In the genomic region with DNA sequence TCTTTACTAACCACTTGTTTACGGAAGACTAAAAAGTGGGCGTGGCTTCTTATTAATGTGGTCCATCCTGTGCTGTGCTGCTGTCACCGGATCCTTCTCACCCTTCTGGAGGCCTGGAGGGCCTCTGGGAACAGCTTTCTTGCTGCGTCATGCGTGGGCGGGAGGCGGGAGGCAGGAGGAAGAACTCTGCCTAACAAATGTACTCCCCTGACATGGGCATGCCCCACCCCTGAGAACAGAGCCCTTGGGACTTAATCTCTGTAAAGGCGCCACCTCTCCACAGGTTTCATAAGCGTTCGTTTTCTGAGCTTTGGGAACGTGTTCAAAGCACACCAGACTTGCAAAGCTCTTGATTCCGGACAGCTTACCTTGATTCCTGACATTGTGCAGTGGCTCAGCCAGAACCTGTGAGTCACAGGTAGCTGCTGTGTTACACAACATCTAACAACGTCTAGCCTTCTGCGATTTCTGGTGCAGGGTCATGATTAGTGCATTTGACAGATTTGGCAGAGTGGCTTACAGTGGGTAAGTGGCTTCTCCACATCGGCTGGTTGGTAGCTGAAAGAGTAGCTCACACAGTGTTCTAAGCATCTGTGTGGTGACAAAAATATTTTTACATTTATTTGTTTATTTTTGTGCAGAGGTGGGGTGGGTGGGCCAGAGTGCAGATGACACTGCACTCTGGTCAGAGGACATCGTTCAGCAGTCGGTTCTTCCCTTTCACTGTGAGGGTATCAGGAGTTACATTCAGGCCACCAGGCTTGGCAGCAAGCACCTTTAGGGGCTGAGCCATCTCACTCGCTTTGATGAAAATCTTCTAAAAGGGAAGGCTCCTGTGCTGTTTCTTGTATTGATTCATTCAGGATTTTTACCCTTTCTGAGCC, we compare ENCODE assay signal across 8 mouse cellular contexts. TPM values are rescaled to one million over a fixed set of nuclear protein-coding genes. Genes with fewer than 3 reads are reported as not detected.
DNase-seq lines count a peak whose midpoint lies in the region; ATAC-seq and TF ChIP-seq lines count a peak whose summit lies in the region.
"Had no signal": no experiment of that assay in that cellular context is flagged by ENCODE, and none has a peak within 500 bp of the region (broad histone marks: within the 10 kb centered on the region; RNA-seq: fewer than 3 reads in every experiment).

No protein-coding gene starts in this region.

- H3K36me3 ChIP-seq in E14TG2a.4 (ENCODE audit: insufficient read depth, low read length): no peaks in the 10 kb centered on the region
- no peaks in the 10 kb centered on the region for H3K36me3 ChIP-seq in lung, embryonic 15.5 days
- H3K36me3 ChIP-seq: hindbrain, embryonic 15.5 days had no signal

- H3K4me1 ChIP-seq in E14TG2a.4 (replicated peaks; ENCODE audit: low read depth, low read length): peaks cover 34% of the 10 kb centered on the region
- H3K4me1 ChIP-seq in lung, embryonic 15.5 days: no peaks in the 10 kb centered on the region
- H3K4me1 ChIP-seq: hindbrain, embryonic 15.5 days had no signal

- H3K4me3 ChIP-seq in E14TG2a.4 (replicated peaks; ENCODE audit: low read length): peak overlapping the region; percentile 49
- H3K4me3 ChIP-seq in lung, embryonic 15.5 days: no peak overlapping the region
- H3K4me3 ChIP-seq: hindbrain, embryonic 15.5 days had no signal

- ATAC-seq in lung, embryonic 15.5 days (ENCODE audit: borderline replicate concordance, extremely low read depth, low FRiP score, low TSS enrichment): no peak
- no peak for ATAC-seq in megakaryocyte-erythroid progenitor cell, adult 5-6 weeks (replicated peaks; ENCODE audit: low FRiP score, low TSS enrichment, poor library complexity, severe bottlenecking)

- H3K9me3 ChIP-seq in E14TG2a.4 (ENCODE audit: low read length): no peaks in the 10 kb centered on the region
- no peaks in the 10 kb centered on the region for H3K9me3 ChIP-seq in lung, embryonic 15.5 days
- H3K9me3 ChIP-seq: hindbrain, embryonic 15.5 days had no signal

- H3K27me3 ChIP-seq in E14TG2a.4 (ENCODE audit: insufficient read depth, low read length): no peaks in the 10 kb centered on the region
- no peaks in the 10 kb centered on the region for H3K27me3 ChIP-seq in lung, embryonic 15.5 days
- H3K27me3 ChIP-seq: hindbrain, embryonic 15.5 days had no signal

- no peak overlapping the region for H3K27ac ChIP-seq in lung, embryonic 15.5 days
- H3K27ac ChIP-seq: hindbrain, embryonic 15.5 days had no signal

- no peak for TF ChIP-seq CTCF in E14TG2a.4 (conservative IDR thresholded peaks at IDR 0.05; ENCODE audit: low read length)

- DNase-seq in R1 (ENCODE audit: low read depth, low spot score): peak; percentile 94
- peak; percentile 28 to 47 for DNase-seq in heart, adult 9 months (ENCODE audit: low spot score in 2 of 2)
- no peak for DNase-seq in T-cell, adult 2 months (ENCODE audit: low spot score)
- DNase-seq in frontal cortex, postnatal 14 days (ENCODE audit: low spot score in 2 of 2): no peak

- peak overlapping the region; percentile 7; the same call in 1 of the 2 replicates for H3K4me2 ChIP-seq in lung, embryonic 15.5 days
- H3K4me2 ChIP-seq: hindbrain, embryonic 15.5 days had no signal

- 41% methylated on average over 18 of the region's 18 CpGs for WGBS in lung, embryonic 15.5 days

- no peak overlapping the region for H3K9ac ChIP-seq in lung, embryonic 15.5 days
- H3K9ac ChIP-seq: hindbrain, embryonic 15.5 days had no signal

RNA-seq across cellular contexts. Expression of gene Fetub, which starts 2.1 kb away (rescaled TPM):
- polyA plus RNA-seq in lung, embryonic 15.5 days (2015; fragmentation: Nextera tagmentation; extraction: Ambion mirVana): 0.15 TPM in 1 of 2 replicates, not detected in the other
- total RNA-seq in megakaryocyte-erythroid progenitor cell, adult 5-6 weeks (2014; fragmentation: Nextera tagmentation): not detected in 2 replicates
- not detected in 2 replicates for total RNA-seq in megakaryocyte-erythroid progenitor cell, adult 5-6 weeks (2017)
- polyA plus RNA-seq: hindbrain, embryonic 15.5 days had no signal

RNA-seq across cellular contexts. Expression of gene Ahsg, which starts 29.1 kb away (rescaled TPM):
- polyA plus RNA-seq in lung, embryonic 15.5 days (2015; fragmentation: Nextera tagmentation; extraction: Ambion mirVana): 2.9 and 11.2 TPM in 2 replicates
- not detected in 2 replicates for total RNA-seq in megakaryocyte-erythroid progenitor cell, adult 5-6 weeks (2014; fragmentation: Nextera tagmentation)
- total RNA-seq in megakaryocyte-erythroid progenitor cell, adult 5-6 weeks (2017): not detected in 2 replicates

RNA-seq across cellular contexts. Expression of gene Hrg, which starts 30.7 kb away (rescaled TPM):
- polyA plus RNA-seq in lung, embryonic 15.5 days (2015; fragmentation: Nextera tagmentation; extraction: Ambion mirVana): not detected in 2 replicates
- total RNA-seq in megakaryocyte-erythroid progenitor cell, adult 5-6 weeks (2014; fragmentation: Nextera tagmentation): not detected in 2 replicates
- total RNA-seq in megakaryocyte-erythroid progenitor cell, adult 5-6 weeks (2017): not detected in 2 replicates
- polyA plus RNA-seq: hindbrain, embryonic 15.5 days had no signal

Comparison
In these comparisons a context has a peak if more than half of its experiments do, and no peak if none do; other contexts are left out.
1. DNase-seq: peak in R1 (single experiment) and heart, adult 9 months (2 of 2); none in T-cell, adult 2 months (single experiment) and frontal cortex, postnatal 14 days (0 of 2).